8 mouse cellular contexts compared by ENCODE assay signal in the genomic region with DNA sequence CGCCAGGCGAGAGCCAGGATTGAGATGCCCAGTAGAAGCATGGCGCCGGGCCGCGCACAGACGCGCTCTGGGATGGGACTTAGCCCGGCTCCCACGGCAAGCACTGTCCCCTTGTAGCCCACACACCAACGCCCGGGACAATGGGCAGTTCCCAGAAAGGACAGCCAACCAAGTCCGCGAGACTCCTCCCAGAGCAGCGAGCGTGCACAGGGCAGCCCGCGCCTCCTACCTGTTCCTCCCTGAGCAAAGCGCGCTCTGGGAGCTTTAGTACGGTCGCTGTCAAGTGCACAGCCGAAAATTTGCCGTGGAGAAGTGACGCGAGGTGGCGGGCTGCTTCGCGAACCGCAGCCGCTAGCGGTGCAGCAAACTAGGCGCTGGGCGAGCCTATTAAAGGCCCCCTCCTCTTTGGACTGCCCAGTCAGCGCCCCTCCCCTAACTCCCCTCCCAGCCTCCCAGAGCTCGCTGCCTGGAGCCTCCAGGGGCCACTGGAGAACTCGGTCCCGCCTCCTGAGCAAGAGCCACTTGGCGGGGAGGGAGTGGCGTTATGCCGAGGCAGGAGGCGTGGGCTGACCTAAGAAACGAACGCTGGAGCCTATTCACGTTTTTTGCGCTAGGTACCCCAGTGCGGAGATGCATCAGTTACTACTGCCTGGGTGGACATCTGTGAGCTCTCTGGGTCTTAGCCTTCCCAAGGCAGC. TPM values are rescaled to one million over a fixed set of nuclear protein-coding genes. Genes with fewer than 3 reads are reported as not detected.
DNase-seq lines count a peak whose midpoint lies in the region; ATAC-seq and TF ChIP-seq lines count a peak whose summit lies in the region.

TSS of gene Adamts15 (minus strand) at position 256 of the 698 bp plus-strand sequence.

- peak within 1 kb of the TSS; percentile 63 for H3K4me3 ChIP-seq in hindbrain, embryonic 10.5 days
- peak within 1 kb of the TSS; percentile 72 for H3K4me3 ChIP-seq in limb, embryonic 10.5 days
- H3K4me3 ChIP-seq in midbrain, embryonic 11.5 days (ENCODE audit: low read depth, low read length): peak within 1 kb of the TSS; percentile 42
- peak within 1 kb of the TSS; percentile 70 for H3K4me3 ChIP-seq in testis, adult 2 months (ENCODE audit: control insufficient read depth, low read depth, low read length)

- TF ChIP-seq POLR2A in brain, embryonic 14.5 days (IDR thresholded peaks at IDR 0.05; ENCODE audit: borderline replicate concordance, extremely low read depth, insufficient read depth, insufficient read length, poor library complexity, severe bottlenecking): no peak
- peak; percentile 19; the same call in 1 of the 2 replicates for TF ChIP-seq POLR2A in testis, adult 2 months (IDR thresholded peaks at IDR 0.05; ENCODE audit: control insufficient read depth, low read depth, low read length)

- peak; percentile 85 for ATAC-seq in midbrain, embryonic 11.5 days (ENCODE audit: low FRiP score)
- ATAC-seq in megakaryocyte-erythroid progenitor cell, adult 5-6 weeks (replicated peaks; ENCODE audit: low FRiP score, low TSS enrichment, poor library complexity, severe bottlenecking): no peak

- peak within 1 kb of the TSS; percentile 51 for H3K27ac ChIP-seq in hindbrain, embryonic 10.5 days
- H3K27ac ChIP-seq in limb, embryonic 10.5 days: peak within 1 kb of the TSS; percentile 79
- no peak within 1 kb of the TSS for H3K27ac ChIP-seq in midbrain, embryonic 11.5 days (ENCODE audit: low read depth, low read length)
- H3K27ac ChIP-seq in testis, adult 2 months (ENCODE audit: control insufficient read depth, insufficient read depth, low read depth, low read length): no peak within 1 kb of the TSS

- TF ChIP-seq CTCF in brain, embryonic 14.5 days (IDR thresholded peaks at IDR 0.05; ENCODE audit: borderline replicate concordance, extremely low read depth, insufficient read depth, insufficient read length): no peak
- no peak for TF ChIP-seq CTCF in testis, adult 2 months (IDR thresholded peaks at IDR 0.05; ENCODE audit: control insufficient read depth, insufficient read depth, insufficient replicate concordance, low read depth, low read length)

- H3K27me3 ChIP-seq in hindbrain, embryonic 10.5 days (ENCODE audit: insufficient read depth, poor library complexity, severe bottlenecking): peaks cover 49% of the 10 kb centered on the region
- peaks cover 42% of the 10 kb centered on the region for H3K27me3 ChIP-seq in limb, embryonic 10.5 days (ENCODE audit: low read depth, poor library complexity, severe bottlenecking)
- H3K27me3 ChIP-seq in midbrain, embryonic 11.5 days (ENCODE audit: control insufficient read depth, insufficient read depth, low read length): peaks cover 19% of the 10 kb centered on the region
- H3K27me3 ChIP-seq in testis, adult 2 months (ENCODE audit: control insufficient read depth, insufficient read depth, low read length): no peaks in the 10 kb centered on the region

- H3K9me3 ChIP-seq in hindbrain, embryonic 10.5 days: no peaks in the 10 kb centered on the region
- H3K9me3 ChIP-seq in limb, embryonic 10.5 days (replicated peaks): no peaks in the 10 kb centered on the region
- H3K9me3 ChIP-seq in midbrain, embryonic 11.5 days (ENCODE audit: control insufficient read depth, low read length): no peaks in the 10 kb centered on the region

- H3K9ac ChIP-seq in midbrain, embryonic 11.5 days (ENCODE audit: low read length): peak within 1 kb of the TSS; percentile 15; the same call in 1 of the 2 replicates

- WGBS in hindbrain, embryonic 10.5 days: under 1% methylated on average over 47 of the region's 47 CpGs
- WGBS in limb, embryonic 10.5 days: under 1% methylated on average over 47 of the region's 47 CpGs
- under 1% methylated on average over 47 of the region's 47 CpGs for WGBS in midbrain, embryonic 11.5 days

- DNase-seq in WW6 (ENCODE audit: low read depth, low spot score): peak; percentile 57
- DNase-seq in brain, embryonic 14.5 days (ENCODE audit: low read depth): peak; percentile 78
- DNase-seq in frontal cortex, postnatal 36 days (ENCODE audit: low spot score in 2 of 2): peak; percentile 45 to 46
- peak; percentile 79 for DNase-seq in hindbrain, embryonic 10.5 days (ENCODE audit: low spot score)
- DNase-seq in limb, embryonic 10.5 days (ENCODE audit: low spot score): peak; percentile 83
- DNase-seq in midbrain, embryonic 11.5 days (ENCODE audit: low spot score, missing footprints): peak; percentile 96

- H3K36me3 ChIP-seq in hindbrain, embryonic 10.5 days: no peaks in the 10 kb centered on the region
- H3K36me3 ChIP-seq in limb, embryonic 10.5 days: no peaks in the 10 kb centered on the region
- no peaks in the 10 kb centered on the region for H3K36me3 ChIP-seq in midbrain, embryonic 11.5 days (ENCODE audit: control insufficient read depth, insufficient read depth, low read length)
- no peaks in the 10 kb centered on the region for H3K36me3 ChIP-seq in testis, adult 2 months (ENCODE audit: control insufficient read depth, insufficient read depth, low read length)

- H3K4me2 ChIP-seq in midbrain, embryonic 11.5 days: peak within 1 kb of the TSS; percentile 82

- H3K4me1 ChIP-seq in hindbrain, embryonic 10.5 days (replicated peaks): peaks cover 36% of the 10 kb centered on the region
- H3K4me1 ChIP-seq in limb, embryonic 10.5 days: peaks cover 37% of the 10 kb centered on the region
- peaks cover 3% of the 10 kb centered on the region; the same call in 1 of the 2 replicates for H3K4me1 ChIP-seq in midbrain, embryonic 11.5 days (ENCODE audit: control insufficient read depth, insufficient read depth, low read length)
- H3K4me1 ChIP-seq in testis, adult 2 months (ENCODE audit: control insufficient read depth, insufficient read depth, low read length): peaks cover 5% of the 10 kb centered on the region

RNA-seq across cellular contexts. Expression of gene Adamts15, which starts in this region (rescaled TPM):
- polyA plus RNA-seq in brain, embryonic 14.5 days (2012; rRNA removed): 3.6 and 6.2 TPM in 2 replicates
- 5.4 and 6.6 TPM in 2 replicates for polyA plus RNA-seq in hindbrain, embryonic 10.5 days (2016; fragmentation: Nextera tagmentation; extraction: Ambion mirVana)
- 4.0 and 8.5 TPM in 2 replicates for polyA plus RNA-seq in limb, embryonic 10.5 days (2016; fragmentation: Nextera tagmentation; extraction: Ambion mirVana)
- 2.8 and 3.2 TPM in 2 replicates for polyA plus RNA-seq in midbrain, embryonic 11.5 days (2014; fragmentation: Nextera tagmentation; extraction: Ambion mirVana)
- polyA plus RNA-seq in testis, adult 2 months (2012; rRNA removed): 0.58 and 0.87 TPM in 2 replicates
- 0.20 TPM in 1 of 2 replicates, not detected in the other for total RNA-seq in megakaryocyte-erythroid progenitor cell, adult 5-6 weeks (2014; fragmentation: Nextera tagmentation)
- not detected in 2 replicates for total RNA-seq in megakaryocyte-erythroid progenitor cell, adult 5-6 weeks (2017)

Comparison
In these comparisons a context has a peak if more than half of its experiments do, and no peak if none do; other contexts are left out.
1. DNase-seq: peak in every context shown above with its lines; median percentile 96 in midbrain, embryonic 11.5 days; 83 in limb, embryonic 10.5 days; 79 in hindbrain, embryonic 10.5 days; 78 in brain, embryonic 14.5 days; 57 in WW6; 46 in frontal cortex, postnatal 36 days.
2. H3K27ac ChIP-seq: peak in hindbrain, embryonic 10.5 days (single experiment) and limb, embryonic 10.5 days (single experiment); none in midbrain, embryonic 11.5 days (single experiment) and testis, adult 2 months (single experiment).
3. Peak in every context shown above with its lines, with median percentiles within 50 percentile points of each other: H3K4me3 ChIP-seq.